Mouse (Mus musculus) layer of hippocampus, adult 9-11 months (tissue): Measurements from ENCODE around the gene Osgin1.

Experiments
- DNase-seq: peaks from one replicate; pipeline ENCODE4 v3.0.0; 2022

Osgin1 gene

GRCm38 (mm10) chr8:119446211-119446989 is 12.5 kb downstream of the Osgin1 start, which contains the start of gene Necab2:
Gene Necab2, plus strand, starts transcription at chr8:119446719.
- DNase-seq, result peak; percentile 89

GRCm38 (mm10) chr8:119446990-119447780 is 13.3 kb downstream of the Osgin1 start:
- no peak for DNase-seq

- DNase-seq, result no peak
These were observed 13.9 kb downstream of the Osgin1 start for GRCm38 (mm10) chr8:119447781-119448170.

- DNase-seq, result peak; percentile 68
These were observed 15.7 kb downstream of the Osgin1 start for GRCm38 (mm10) chr8:119449627-119450026.

- no peak for DNase-seq
These were observed 17.2 kb downstream of the Osgin1 start for GRCm38 (mm10) chr8:119451131-119451530.

GRCm38 (mm10) chr8:119452919-119453318 is 19.0 kb downstream of the Osgin1 start:
- no peak for DNase-seq

- no peak for DNase-seq
These were observed 22.1 kb downstream of the Osgin1 start for GRCm38 (mm10) chr8:119456045-119456444.

GRCm38 (mm10) chr8:119459724-119460123 is 25.8 kb downstream of the Osgin1 start:
- DNase-seq, result peak; percentile 56

GRCm38 (mm10) chr8:119461356-119461755 is 27.4 kb downstream of the Osgin1 start:
- DNase-seq, result no peak

GRCm38 (mm10) chr8:119463709-119464108 is 29.8 kb downstream of the Osgin1 start:
- peak; percentile 56 for DNase-seq

- peak; percentile 81 for DNase-seq
These were observed 32.2 kb downstream of the Osgin1 start for GRCm38 (mm10) chr8:119466105-119466504.

- no peak for DNase-seq
These were observed 32.9 kb downstream of the Osgin1 start for GRCm38 (mm10) chr8:119466794-119467193.

GRCm38 (mm10) chr8:119468091-119468490 is 34.2 kb downstream of the Osgin1 start:
- no peak for DNase-seq

- no peak for DNase-seq
These were observed 44.8 kb downstream of the Osgin1 start for GRCm38 (mm10) chr8:119478684-119479083.

GRCm38 (mm10) chr8:119484145-119484896 is 50.4 kb downstream of the Osgin1 start:
- no peak for DNase-seq

GRCm38 (mm10) chr8:119487093-119487492 is 53.2 kb downstream of the Osgin1 start:
- DNase-seq, result no peak
